Mouse (Mus musculus): ENCODE results near the gene Snw1.
"Not testable (repeated sequence)": the region's sequence is repeated elsewhere in the genome, so short reads cannot be mapped to it uniquely, and the experiment has no call there.

Gene Snw1

GRCm38 (mm10) chr12:87471964-87472786, at the start of gene Snw1:
Snw1 (minus strand) TSS chr12:87472274.
- peak; percentile 86 to 92 for DNase-seq (ENCODE audit: low spot score in 2 of 2)

DNA sequence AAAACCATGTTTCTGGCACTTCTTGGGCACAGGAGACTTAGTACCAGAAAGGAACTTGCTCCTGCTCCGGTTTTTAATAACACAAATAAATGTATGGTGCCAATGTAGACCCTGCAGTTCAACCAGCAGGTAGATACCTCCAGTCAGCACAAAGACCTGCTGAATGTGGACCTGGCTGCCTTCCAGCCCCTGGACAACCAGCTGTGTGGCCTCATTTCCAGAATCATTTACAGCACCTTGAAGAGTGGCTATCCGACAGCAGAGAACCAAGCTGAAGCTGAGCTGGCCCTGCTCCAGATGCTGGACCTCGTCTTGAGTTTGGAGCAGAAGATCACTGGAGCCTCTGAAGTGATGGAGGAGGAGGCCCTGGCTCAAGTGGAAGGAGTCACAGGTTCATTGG, 47.5 kb upstream of the Snw1 start:
- DNase-seq (ENCODE audit: low spot score in 2 of 2): not testable (repeated sequence)

GRCm38 (mm10) chr12:87514016-87514415, 41.9 kb upstream of the Snw1 start, which contains the start of gene Gm8300:
Gm8300 (plus strand) TSS chr12:87514316.
- DNase-seq (ENCODE audit: low spot score in 2 of 2): not testable (repeated sequence)

DNA sequence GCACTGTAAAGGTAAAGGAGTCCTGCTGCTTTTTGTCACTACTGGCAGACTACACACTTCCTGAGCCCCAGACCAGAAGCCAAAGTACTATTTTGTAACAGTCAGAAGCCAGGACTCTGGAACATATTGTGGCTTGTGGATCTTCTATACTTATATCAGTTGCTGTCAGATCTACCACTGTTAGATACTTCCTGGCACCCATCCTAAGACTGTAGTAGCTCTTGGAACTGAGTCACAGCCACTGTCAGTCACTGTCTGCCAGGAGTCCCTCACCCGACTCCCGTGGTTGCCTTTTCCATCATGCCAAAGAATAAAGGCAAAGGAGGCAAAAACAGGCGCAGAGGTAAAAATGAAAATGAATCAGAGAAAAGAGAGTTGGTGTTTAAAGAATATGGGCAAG, 22.3 kb upstream of the Snw1 start, which contains the start of gene Gm5788:
Gene Gm5788 (plus strand): TSS at position 301 of the 400 bp plus-strand sequence.
- not testable (repeated sequence) for DNase-seq (ENCODE audit: low spot score in 2 of 2)

- DNase-seq (ENCODE audit: low spot score in 2 of 2): not testable (repeated sequence)
Observed at GRCm38 (mm10) chr12:87488683-87489082, 16.6 kb upstream of the Snw1 start.

DNA sequence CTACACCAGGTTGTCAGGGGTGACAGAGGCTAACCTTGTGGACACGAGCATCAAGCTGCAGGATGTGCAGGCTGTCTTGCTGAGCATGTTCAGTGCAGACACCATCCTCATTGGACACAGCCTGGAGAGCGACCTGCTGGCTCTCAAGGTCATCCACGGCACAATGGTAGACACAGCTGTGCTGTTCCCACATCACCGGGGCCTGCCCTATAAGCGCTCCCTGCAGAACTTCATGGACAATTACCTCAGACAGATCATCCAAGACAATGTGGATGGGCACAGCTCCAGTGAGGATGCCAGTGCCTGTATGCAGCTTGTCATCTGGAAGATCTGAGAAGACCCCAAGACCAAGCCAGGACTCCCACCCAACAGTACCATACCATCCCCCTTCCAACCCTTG, 10.4 kb upstream of the Snw1 start:
- DNase-seq (ENCODE audit: low spot score in 2 of 2): not testable (repeated sequence)

DNA sequence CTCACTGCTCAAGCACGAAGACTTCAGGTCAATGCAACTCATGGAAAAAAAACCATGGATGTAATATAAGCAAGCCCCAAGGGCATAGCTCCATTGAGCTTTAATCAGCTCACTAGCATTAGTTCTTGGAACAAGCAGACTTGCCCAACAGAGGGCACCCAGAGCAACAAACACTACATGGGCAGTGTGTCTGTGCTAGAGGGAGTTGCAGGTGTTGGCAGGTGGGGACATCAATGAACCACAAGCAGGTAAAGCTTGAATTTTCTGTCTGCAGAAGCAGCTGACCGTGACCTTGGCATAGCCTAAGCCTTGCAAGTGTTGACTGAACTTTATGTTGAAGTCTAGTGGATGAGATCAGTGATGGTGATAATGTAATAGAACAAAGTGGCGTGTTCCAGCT, 2.7 kb upstream of the Snw1 start:
- no peak for DNase-seq (ENCODE audit: low spot score in 2 of 2)

GRCm38 (mm10) chr12:87471421-87471963, 582 bp downstream of the Snw1 start:
- no peak for DNase-seq (ENCODE audit: low spot score in 2 of 2)

- no peak for DNase-seq (ENCODE audit: low spot score in 2 of 2)
Observed at GRCm38 (mm10) chr12:87470263-87471136, 1.6 kb downstream of the Snw1 start.

DNA sequence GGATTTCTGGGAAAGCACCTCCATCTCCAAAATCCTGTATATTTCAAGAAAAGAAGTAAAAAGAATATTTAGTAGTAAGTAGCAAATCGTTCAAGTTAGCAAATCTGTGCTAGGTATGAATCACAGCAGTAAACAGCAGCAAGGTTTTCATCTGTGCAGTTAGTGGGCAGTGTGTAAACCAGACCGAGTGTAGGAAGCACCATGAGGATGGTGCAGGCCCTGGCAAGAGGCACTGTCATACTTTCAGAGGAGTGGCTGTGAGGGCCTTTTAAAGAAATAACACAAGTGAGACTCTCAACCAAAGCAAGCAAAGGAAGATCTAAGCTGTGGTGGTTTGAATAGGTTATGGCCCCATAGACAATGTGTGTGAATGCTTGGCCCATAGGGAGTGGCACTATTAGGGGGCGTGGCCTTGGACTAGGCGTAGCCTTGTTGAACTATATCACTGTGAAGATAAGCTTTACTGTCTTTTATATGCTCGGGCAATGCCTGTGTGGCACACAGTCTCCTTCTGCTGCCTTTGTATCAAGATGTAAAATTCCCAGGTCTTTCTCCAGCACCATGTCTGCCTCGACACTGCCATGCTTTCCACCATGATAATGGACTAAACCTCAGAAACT, 7.3 kb downstream of the Snw1 start:
- no peak for DNase-seq (ENCODE audit: low spot score in 2 of 2)

GRCm38 (mm10) chr12:87449456-87449855, 22.6 kb downstream of the Snw1 start:
- no peak for DNase-seq (ENCODE audit: low spot score in 2 of 2)

DNA sequence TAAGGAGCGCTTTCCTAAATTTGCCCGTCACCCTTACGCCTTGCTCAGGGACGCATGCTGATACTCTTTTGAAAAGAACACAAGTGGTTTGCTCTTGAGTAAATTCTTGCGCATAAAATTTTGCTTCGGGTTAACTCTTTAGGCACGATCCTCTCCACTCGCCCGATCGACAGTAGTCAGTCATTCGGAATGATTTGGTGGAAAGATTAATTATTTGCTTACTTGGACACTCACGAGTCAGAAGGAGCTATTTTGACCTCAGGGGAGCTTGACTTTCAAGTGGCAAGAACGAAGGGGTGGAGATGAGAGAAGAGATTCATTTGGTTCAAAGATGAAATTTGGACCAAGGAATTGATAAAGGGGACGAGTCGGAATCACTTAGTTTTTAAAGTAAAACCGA, 27.9 kb downstream of the Snw1 start:
- DNase-seq (ENCODE audit: low spot score in 2 of 2): no peak

DNA sequence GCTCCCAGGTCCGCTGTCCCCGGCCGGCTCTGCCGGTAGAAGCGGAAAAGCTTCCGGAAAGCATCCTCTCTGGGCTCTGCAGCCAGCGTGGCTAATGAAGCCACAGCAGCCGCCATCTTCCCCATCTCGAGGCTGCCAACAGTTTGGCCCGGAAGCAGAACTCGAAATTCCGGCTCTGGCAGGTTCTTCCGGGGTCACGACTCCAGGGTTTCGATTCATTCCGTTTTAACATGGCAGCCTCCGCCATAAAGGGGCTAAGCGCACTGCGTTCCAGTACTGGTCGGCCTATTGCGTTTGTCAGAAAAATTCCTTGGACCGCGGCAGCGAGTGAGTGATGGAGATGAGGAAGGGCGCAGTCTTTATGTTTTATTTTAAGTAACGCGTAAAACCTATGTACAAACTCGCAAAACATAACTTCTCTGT, 28.4 kb downstream of the Snw1 start, which contains the start of the genes Slirp and Alkbh1:
Gene Slirp (plus strand): TSS at position 197 of the 423 bp plus-strand sequence.
Gene Alkbh1 (minus strand): TSS at position 318 of the 423 bp plus-strand sequence.
- peak; percentile 84 to 89 for DNase-seq (ENCODE audit: low spot score in 2 of 2)

- DNase-seq (ENCODE audit: low spot score in 2 of 2): no peak
Observed at GRCm38 (mm10) chr12:87443115-87443699, 28.9 kb downstream of the Snw1 start.

DNA sequence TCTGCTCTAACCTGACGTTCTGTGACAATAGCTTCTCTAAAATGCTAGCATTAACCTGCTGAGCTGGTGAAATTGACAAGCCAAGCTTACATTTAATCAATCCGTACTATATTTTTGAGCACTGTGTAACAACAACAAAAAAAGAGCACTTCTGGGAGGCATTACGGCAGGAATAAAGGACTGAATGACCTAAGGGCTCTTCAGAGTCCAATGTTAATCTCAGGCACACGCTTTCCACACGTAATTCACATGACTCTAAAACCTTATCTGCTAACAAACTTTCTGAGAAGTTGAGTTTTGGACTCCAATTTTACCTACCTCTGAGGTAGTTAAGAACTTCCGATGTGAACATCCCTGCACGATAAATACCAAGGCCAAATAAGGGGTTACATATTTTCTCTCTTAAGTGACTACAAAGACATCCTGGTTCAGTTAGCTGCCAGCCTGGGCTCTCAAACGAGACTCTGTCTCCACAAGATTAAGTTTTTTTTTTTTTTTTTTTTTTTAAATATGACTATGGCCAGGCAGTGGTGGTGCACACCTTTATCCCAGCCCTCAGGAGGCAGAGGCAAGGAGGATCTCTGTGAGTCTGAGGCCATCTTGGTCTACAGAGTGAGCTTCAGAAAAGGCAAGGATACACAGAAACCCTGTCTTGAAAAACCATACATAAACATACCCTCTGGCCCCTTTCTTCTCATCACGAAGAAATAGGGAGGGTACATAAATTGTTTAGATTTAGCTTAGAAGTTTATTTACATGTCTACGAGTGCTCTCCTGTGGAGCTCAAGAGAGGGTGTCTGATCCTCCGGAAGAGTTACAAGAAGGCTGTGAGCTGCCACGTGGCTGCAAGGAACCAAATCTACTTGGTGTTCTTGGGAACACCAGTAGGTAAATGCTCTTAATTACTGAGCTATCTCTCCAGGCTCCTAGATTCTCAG, 29.6 kb downstream of the Snw1 start:
- no peak for DNase-seq (ENCODE audit: low spot score in 2 of 2)

DNA sequence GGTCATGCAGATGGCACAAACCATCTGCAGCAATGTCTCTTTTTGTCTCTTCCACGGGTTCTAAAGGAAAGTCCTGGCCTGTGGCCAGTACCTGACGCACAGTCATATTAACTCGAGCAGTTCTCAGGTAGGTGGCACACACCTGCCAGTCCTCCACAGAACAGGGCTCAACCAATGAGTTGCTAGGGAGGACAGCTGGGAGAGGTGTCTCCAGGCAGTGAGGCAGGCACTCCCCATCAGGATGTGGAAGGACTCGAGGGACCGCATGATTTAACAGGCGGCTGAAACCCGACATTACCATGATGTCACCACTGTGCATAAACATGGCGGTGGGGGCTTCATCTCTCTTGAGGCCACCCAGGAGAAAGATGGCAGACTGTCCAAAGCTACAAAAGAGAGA, 43.2 kb downstream of the Snw1 start:
- DNase-seq (ENCODE audit: low spot score in 2 of 2): no peak

DNA sequence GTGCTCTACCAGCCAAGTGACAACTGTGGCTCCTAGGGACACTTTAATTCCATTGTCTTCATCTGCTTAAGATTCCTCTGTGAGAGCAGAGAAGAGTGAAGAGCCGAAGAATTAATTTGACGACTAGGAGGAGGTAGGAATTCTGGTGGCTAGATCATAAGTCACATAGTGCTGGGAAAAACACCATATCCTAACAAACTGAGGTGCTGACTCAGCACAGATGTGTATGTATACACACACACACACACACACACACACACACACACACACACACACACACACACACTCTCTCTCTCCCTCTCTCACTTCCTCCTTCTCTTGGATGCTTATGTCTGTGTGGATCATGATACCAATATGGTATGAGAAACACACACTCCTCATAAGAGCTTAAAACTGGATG, 43.8 kb downstream of the Snw1 start:
- no peak for DNase-seq (ENCODE audit: low spot score in 2 of 2)

DNA sequence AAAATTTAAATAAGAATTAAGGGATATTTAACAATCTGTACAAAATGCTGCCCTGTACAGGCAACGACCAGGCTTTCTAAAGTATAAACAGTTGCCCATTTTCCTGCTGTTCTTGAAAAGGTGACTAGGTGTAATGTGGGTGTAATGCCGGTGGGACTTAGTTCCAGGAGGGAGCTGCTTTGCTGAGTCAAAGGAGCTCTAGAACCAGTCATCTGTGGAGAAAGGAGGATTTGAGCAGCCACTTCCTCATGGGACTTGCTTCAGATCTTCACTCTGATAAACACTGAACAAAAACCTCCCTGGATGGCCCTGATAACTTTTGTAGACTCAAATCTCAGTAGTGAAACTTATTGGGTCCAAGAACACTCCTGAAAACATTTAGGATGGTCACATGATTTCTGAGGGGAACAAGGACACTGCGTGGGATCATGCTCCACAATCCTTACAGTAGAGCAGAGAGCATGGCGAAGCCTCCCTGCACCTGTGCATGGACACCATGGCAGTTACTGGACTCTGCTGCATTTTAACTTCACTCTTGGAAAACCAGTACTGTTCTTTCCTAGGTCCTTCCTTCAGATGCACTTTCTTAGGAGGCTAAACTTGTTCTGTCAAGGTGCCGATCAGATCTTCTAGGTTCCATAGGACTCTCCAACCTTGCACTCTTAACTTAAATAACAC, 45.6 kb downstream of the Snw1 start:
- DNase-seq (ENCODE audit: low spot score in 2 of 2): no peak

- no peak for DNase-seq (ENCODE audit: low spot score in 2 of 2)
Observed at GRCm38 (mm10) chr12:87424516-87424915, 47.6 kb downstream of the Snw1 start.
